Mouse (Mus musculus): ENCODE measurements around the gene Golph3l. TPM values are rescaled to one million over a fixed set of nuclear protein-coding genes. Genes with fewer than 3 reads are reported as not detected.
A peak's percentile ranks its signal among the peaks of the same experiment; 100 is the strongest.
"Not testable (repeated sequence)": the region's sequence is repeated elsewhere in the genome, so short reads cannot be mapped to it uniquely, and the experiment has no call there.

Golph3l gene
- polyA plus RNA-seq, 1 experiment: 27.6 TPM

DNA sequence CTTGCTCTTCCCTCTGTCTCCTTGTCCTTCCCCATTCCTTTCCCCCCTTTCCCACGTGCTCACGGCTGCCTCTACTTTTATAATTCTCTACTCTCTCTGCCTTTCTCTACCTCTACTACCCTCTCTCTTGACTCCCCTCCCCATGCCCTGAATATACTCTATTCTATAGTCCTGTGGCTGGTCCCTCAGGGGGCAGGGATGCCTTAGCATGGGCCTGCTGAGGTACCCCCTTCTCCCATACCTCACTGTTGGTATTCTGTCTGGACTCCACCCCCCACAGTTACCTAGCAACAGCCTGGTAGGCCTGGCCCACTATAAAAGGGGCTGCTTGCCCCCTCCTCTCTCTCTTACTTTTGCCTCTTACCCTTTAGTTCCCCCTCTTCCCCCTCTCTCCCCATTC lies 34.8 kb downstream of the Golph3l start:
- H3K4me1 ChIP-seq (ENCODE audit: control insufficient read depth, insufficient read depth, low read length): no peaks in the 10 kb centered on the region; the same call in 1 of the 2 replicates
- no peak overlapping the region for H3K4me3 ChIP-seq (ENCODE audit: insufficient read depth, low read length)
- TF ChIP-seq CTCF (IDR thresholded peaks at IDR 0.05; ENCODE audit: borderline replicate concordance, insufficient read depth, low read length): no peak
- TF ChIP-seq POLR2A (IDR thresholded peaks at IDR 0.05; ENCODE audit: low read depth, low read length): no peak
- no peak overlapping the region for H3K27ac ChIP-seq (ENCODE audit: insufficient read depth, low read length)

DNA sequence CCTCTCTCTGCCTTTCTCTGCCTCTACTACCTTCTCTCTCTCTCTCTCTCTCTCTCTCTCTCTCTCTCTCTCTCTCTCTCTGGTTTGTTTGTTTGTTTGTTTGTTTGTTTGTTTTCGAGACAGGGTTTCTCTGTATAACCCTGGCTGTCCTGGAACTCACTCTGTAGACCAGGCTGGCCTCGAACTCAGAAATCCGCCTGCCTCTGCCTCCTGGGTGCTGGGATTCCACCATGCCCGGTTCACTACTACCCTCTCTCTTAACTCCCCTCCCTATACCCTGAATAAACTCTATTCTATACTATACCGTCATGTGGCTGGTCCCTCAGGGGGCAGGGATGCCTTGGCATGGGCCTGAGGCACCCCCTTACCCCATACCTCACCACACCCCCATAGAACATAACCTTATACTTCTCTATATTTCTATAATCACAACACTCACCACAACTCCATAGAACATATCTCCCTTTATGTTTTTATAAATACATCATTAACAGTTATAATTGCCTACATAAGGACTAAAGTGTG lies 35.3 kb downstream of the Golph3l start:
- H3K4me1 ChIP-seq (ENCODE audit: control insufficient read depth, insufficient read depth, low read length); H3K4me3 ChIP-seq (ENCODE audit: insufficient read depth, low read length): not testable (repeated sequence)
- 0 out of 2 replicates have a peak overlapping the region, but pooled peaks have one; percentile 63 for H3K27ac ChIP-seq (ENCODE audit: insufficient read depth, low read length)

DNA sequence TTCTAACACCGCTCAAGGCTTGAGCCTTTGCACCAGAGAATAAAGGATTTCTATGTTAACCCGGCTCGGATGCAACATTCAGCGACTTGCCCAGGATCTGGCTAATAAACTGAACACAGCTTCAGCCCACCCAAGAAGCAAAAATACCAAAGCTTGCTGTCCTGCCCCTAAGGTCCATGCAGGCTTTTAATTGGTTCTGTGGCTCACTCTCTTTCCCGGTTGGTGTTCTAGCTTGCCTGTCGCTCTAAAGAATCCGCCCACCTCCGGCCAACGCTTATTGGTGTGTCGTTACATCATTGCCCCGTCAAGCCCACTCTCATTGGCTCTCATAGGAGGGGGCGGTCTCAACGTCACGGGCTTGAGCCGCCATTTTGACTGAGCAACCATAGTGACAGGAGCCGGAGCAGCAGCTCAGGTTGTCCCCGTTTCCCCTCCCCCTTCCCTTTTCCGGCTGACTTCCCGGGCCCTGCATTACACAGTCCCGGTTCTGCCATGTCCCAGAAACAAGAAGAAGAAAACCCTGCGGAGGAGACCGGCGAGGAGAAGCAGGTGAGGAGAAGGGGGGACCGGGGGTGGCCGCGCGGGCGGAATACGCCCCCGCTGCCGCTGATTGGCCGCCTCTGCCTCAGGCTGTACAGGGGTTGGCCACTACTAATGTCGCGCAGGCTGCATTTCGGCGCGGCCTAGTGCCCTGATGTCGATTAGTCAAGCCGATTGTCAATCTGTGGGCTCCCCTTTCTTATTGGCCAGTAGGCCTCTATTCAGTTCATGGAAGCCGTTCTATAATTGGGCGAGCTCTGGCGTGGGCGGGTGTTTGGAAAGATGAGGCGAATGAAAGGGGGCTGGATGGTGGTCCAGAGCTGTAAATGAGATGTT lies 36.1 kb downstream of the Golph3l start, which contains the start of gene Ensa:
Gene Ensa, plus strand, starts transcription at position 366 of the 876 bp plus-strand sequence.
- H3K27ac ChIP-seq (ENCODE audit: insufficient read depth, low read length): peak within 1 kb of the TSS; percentile 63
- TF ChIP-seq POLR2A (IDR thresholded peaks at IDR 0.05; ENCODE audit: low read depth, low read length) (peak; percentile 76), CTCF (IDR thresholded peaks at IDR 0.05; ENCODE audit: borderline replicate concordance, insufficient read depth, low read length) (no peak)
- no peaks in the 10 kb centered on the region; the same call in 1 of the 2 replicates for H3K4me1 ChIP-seq (ENCODE audit: control insufficient read depth, insufficient read depth, low read length)
- H3K4me3 ChIP-seq (ENCODE audit: insufficient read depth, low read length): peak within 1 kb of the TSS; percentile 80

DNA sequence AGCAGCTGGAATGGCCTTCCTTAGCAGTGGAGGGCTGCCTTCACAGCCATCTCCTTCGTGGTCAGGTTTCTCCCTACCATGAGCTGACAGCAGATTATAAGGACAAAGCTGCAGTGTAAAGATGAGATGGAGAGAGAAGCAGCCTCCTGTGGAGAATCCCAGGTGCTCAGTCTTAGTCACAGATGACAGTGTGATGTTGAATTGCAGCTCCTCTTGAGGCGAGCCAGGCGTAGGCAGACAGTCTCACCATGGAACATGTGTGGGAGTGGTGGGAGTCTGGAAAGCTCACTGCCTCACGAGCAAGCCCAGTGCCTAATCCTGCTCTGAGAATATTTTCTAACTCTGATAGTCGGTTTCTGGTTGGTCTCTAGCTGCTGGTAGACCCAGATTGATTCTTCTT lies 39.0 kb downstream of the Golph3l start:
- no peak for TF ChIP-seq POLR2A (IDR thresholded peaks at IDR 0.05; ENCODE audit: low read depth, low read length)
- no peak for TF ChIP-seq CTCF (IDR thresholded peaks at IDR 0.05; ENCODE audit: borderline replicate concordance, insufficient read depth, low read length)
- Histone ChIP-seq H3K27ac (ENCODE audit: insufficient read depth, low read length) (no peak overlapping the region), H3K4me3 (ENCODE audit: insufficient read depth, low read length) (no peak overlapping the region), H3K4me1 (ENCODE audit: control insufficient read depth, insufficient read depth, low read length) (no peaks in the 10 kb centered on the region; the same call in 1 of the 2 replicates)

DNA sequence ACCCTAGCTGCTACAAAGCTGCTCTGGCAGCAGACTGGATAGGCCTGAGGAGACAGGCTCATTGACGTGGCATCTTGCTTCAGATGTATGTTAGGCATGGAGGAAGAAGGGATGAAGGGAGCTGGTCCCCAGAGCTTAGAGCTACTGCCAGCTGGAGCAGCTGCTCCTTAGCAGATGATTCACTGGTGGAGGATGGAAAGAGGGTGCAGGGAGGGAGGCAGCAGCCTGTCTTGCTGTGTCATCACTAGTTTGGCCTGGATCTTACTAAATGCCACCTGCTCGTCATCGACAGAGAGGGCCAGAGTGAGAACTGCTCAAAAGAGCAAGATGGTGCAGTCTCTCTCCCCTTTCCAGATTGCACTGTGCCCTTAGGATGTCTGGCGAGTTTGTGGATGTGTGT lies 41.0 kb downstream of the Golph3l start:
- Histone ChIP-seq H3K27ac (ENCODE audit: insufficient read depth, low read length) (no peak overlapping the region), H3K4me1 (ENCODE audit: control insufficient read depth, insufficient read depth, low read length) (no peaks in the 10 kb centered on the region; the same call in 1 of the 2 replicates), H3K4me3 (ENCODE audit: insufficient read depth, low read length) (no peak overlapping the region)
- TF ChIP-seq CTCF (IDR thresholded peaks at IDR 0.05; ENCODE audit: borderline replicate concordance, insufficient read depth, low read length): no peak
- no peak for TF ChIP-seq POLR2A (IDR thresholded peaks at IDR 0.05; ENCODE audit: low read depth, low read length)

DNA sequence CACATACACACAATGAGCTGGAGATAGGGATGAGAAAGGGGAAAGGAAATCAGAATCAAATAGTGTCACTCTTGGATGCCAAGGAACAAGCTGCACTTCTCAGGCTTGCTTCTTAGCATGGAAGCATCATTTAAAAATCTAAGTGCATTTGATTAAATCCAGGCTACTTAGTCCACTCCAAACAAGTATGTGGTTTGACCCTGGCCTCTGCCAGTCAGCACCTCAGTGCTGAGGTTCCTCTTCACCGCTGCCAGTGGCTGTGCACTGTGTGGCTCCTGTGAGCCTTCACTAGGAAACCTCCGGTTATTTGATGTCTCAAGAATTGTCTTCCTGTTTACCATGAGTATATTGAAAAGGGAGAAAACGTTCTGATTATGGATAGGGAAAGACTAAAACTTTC lies 42.1 kb downstream of the Golph3l start:
- TF ChIP-seq POLR2A (IDR thresholded peaks at IDR 0.05; ENCODE audit: low read depth, low read length) (no peak), CTCF (IDR thresholded peaks at IDR 0.05; ENCODE audit: borderline replicate concordance, insufficient read depth, low read length) (no peak)
- Histone ChIP-seq H3K4me1 (ENCODE audit: control insufficient read depth, insufficient read depth, low read length) (no peaks in the 10 kb centered on the region; the same call in 1 of the 2 replicates), H3K27ac (ENCODE audit: insufficient read depth, low read length) (no peak overlapping the region), H3K4me3 (ENCODE audit: insufficient read depth, low read length) (no peak overlapping the region)

DNA sequence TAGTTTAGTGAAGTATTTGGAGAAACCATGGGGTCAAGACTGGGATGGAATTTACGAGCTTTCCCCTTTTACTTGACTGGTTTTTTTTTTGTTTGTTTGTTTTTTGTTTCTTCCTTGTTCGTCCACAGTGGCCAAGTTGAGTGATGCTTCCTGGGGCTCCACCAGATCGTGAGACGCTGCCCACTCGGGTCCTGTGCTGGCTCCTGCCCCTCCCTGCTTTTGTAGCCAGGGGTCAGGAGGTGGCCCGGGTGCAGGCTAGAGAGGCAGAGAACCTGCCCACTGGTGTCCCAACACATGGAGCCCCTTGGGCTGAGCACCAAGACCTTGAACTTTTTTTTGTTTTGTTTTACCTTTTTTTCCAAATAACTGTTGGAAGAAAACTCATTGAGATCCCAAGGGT lies 42.6 kb downstream of the Golph3l start:
- no peaks in the 10 kb centered on the region; the same call in 1 of the 2 replicates for H3K4me1 ChIP-seq (ENCODE audit: control insufficient read depth, insufficient read depth, low read length)
- TF ChIP-seq CTCF (IDR thresholded peaks at IDR 0.05; ENCODE audit: borderline replicate concordance, insufficient read depth, low read length) (no peak), POLR2A (IDR thresholded peaks at IDR 0.05; ENCODE audit: low read depth, low read length) (no peak)
- H3K4me3 ChIP-seq (ENCODE audit: insufficient read depth, low read length): no peak overlapping the region
- no peak overlapping the region for H3K27ac ChIP-seq (ENCODE audit: insufficient read depth, low read length)

DNA sequence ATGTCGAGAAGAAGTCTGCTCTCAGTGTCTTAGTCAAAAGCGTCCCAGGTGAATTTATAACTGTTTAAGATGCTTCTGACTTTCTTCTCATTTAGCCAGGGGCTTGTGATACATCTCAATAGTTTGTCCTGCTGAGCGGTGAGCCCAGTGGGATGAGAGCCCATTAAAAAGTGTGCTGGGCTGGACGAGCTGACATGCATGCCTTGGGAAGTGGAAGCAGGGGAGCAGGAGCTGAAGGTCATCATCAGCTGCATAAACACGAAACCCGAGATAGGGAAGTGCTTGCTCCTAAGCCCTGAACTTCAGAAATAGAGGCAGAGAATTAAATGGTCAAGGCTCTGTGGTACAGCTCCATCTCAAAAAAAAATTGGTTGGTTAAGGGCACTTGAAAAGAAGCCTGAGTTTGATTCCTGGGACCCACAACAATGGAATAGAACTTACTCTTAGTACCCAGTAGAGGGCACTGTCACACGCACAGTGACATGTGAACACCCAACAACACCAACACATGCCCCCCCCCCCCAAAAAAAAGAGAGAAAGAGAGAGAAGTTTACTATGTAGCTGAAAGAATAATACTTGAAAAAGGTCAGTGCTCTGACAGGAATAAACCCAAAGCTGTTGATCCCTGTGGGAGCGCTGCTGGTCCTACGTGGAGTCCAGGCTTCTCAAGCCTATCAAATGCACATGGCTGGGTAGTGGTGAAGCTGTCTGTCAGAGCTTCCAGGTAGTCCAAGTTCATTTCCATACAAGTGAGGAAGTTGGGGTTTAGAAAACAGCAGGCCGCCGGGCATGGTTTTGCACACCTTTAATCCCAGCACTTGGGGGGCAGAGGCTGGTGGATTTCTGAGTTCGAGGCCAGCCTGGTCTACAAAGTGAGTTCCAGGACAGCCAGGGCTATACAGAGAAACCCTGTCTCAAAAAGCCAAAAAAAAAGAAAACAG lies 44.2 kb downstream of the Golph3l start:
- no peaks in the 10 kb centered on the region for H3K4me1 ChIP-seq (ENCODE audit: control insufficient read depth, insufficient read depth, low read length)
- no peak overlapping the region for H3K27ac ChIP-seq (ENCODE audit: insufficient read depth, low read length)
- H3K4me3 ChIP-seq (ENCODE audit: insufficient read depth, low read length): no peak overlapping the region
- no peak for TF ChIP-seq POLR2A (IDR thresholded peaks at IDR 0.05; ENCODE audit: low read depth, low read length)
- no peak for TF ChIP-seq CTCF (IDR thresholded peaks at IDR 0.05; ENCODE audit: borderline replicate concordance, insufficient read depth, low read length)

DNA sequence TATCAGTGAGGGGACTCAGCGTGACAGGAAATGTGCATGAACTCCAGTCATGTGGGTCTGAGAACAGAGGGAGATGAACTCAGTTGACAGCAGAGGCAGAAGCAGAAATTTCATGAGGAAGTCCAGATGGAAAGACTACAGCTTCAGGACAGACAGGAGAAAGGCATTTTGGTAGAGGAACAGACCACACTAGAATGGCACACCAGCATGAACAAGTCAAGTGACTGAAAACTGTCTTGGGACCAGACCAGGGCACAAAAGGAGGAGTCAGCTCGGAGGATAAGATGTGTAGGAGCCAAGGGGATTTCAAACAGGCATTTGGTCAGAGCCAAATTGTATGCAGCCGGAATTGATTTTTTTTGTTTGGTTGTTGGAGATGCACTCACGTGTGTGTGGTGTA lies 46.9 kb downstream of the Golph3l start:
- TF ChIP-seq POLR2A (IDR thresholded peaks at IDR 0.05; ENCODE audit: low read depth, low read length): no peak
- no peak for TF ChIP-seq CTCF (IDR thresholded peaks at IDR 0.05; ENCODE audit: borderline replicate concordance, insufficient read depth, low read length)
- no peak overlapping the region for H3K4me3 ChIP-seq (ENCODE audit: insufficient read depth, low read length)
- no peaks in the 10 kb centered on the region for H3K4me1 ChIP-seq (ENCODE audit: control insufficient read depth, insufficient read depth, low read length)
- no peak overlapping the region for H3K27ac ChIP-seq (ENCODE audit: insufficient read depth, low read length)
